Mouse (Mus musculus) hindbrain, embryonic 16.5 days (tissue): Measurements from ENCODE around the gene Slc30a6. TPM values are rescaled to one million over a fixed set of nuclear protein-coding genes. Genes with fewer than 3 reads are reported as not detected.
A peak's percentile ranks its signal among the peaks of the same experiment; 100 is the strongest.

ENCODE experiments used
- ATAC-seq: fragments of 200-750 bp; cut with Nextera tagmentation; 2 replicates; pipeline ENCODE4 v1.8.0; 2017; ENCODE audit warnings: moderate TSS enrichment, moderate library complexity
- H3K27ac ChIP-seq: fragments of 300-500 bp; sonication (generic); 2 replicates; pipeline ENCODE4 v1.5.1; 2014; ENCODE audit warnings: low read depth, mild to moderate bottlenecking, control low read depth, low read length, moderate library complexity
- H3K27me3 ChIP-seq: fragments of 300-500 bp; sonication (generic); replicated peaks from 2 replicates; pipeline ENCODE4 v1.6.1; 2014; ENCODE audit warnings: low read length; ENCODE audit not compliant: control insufficient read depth, insufficient read depth
- H3K36me3 ChIP-seq: fragments of 300-500 bp; sonication (generic); 2 replicates; pipeline ENCODE4 v1.6.1; 2014; ENCODE audit warnings: mild to moderate bottlenecking, low read length, moderate library complexity, mixed read lengths; ENCODE audit not compliant: control insufficient read depth, insufficient read depth
- H3K4me1 ChIP-seq: fragments of 300-500 bp; sonication (generic); 2 replicates; pipeline ENCODE4 v1.6.1; 2014; ENCODE audit warnings: low read depth, low read length; ENCODE audit not compliant: control insufficient read depth, insufficient read depth
- H3K4me2 ChIP-seq: fragments of 300-500 bp; sonication (generic); 2 replicates; pipeline ENCODE4 v1.6.1; 2014; ENCODE audit warnings: mild to moderate bottlenecking, low read length, control low read depth, moderate library complexity
- H3K4me3 ChIP-seq: fragments of 300-500 bp; sonication (generic); 2 replicates; pipeline ENCODE4 v1.5.1; 2014; ENCODE audit warnings: mild to moderate bottlenecking, low read length, control low read depth, moderate library complexity
- H3K9ac ChIP-seq: fragments of 300-500 bp; sonication (generic); 2 replicates; pipeline ENCODE4 v1.6.1; 2014; ENCODE audit warnings: low read depth, mild to moderate bottlenecking, control low read depth, low read length, moderate library complexity
- H3K9me3 ChIP-seq: fragments of 300-500 bp; sonication (generic); 2 replicates; pipeline ENCODE4 v1.6.1; 2014; ENCODE audit warnings: mild to moderate bottlenecking, low read length, moderate library complexity; ENCODE audit not compliant: control insufficient read depth
- WGBS: fragments of 180-500 bp; shearing (Covaris S2); extraction: QIAGEN DNeasy Blood & Tissue Kit; methylation state at CpG from one replicate; pipeline ENCODE4 v1.1.7; 2014; 5-methylcytosine and 5-hydroxymethylcytosine counted together
- polyA plus RNA-seq: library from polyadenylated mRNA; unstranded; fragments of >200 nt; fragmentation: Nextera tagmentation; extraction: Ambion mirVana; gene quantifications from 2 replicates; pipeline ENCODE4 v1.2.1, GENCODE M21; 2015

The Slc30a6 gene
- polyA plus RNA-seq, 1 experiment from 2014 or later = 30.7 TPM

DNA sequence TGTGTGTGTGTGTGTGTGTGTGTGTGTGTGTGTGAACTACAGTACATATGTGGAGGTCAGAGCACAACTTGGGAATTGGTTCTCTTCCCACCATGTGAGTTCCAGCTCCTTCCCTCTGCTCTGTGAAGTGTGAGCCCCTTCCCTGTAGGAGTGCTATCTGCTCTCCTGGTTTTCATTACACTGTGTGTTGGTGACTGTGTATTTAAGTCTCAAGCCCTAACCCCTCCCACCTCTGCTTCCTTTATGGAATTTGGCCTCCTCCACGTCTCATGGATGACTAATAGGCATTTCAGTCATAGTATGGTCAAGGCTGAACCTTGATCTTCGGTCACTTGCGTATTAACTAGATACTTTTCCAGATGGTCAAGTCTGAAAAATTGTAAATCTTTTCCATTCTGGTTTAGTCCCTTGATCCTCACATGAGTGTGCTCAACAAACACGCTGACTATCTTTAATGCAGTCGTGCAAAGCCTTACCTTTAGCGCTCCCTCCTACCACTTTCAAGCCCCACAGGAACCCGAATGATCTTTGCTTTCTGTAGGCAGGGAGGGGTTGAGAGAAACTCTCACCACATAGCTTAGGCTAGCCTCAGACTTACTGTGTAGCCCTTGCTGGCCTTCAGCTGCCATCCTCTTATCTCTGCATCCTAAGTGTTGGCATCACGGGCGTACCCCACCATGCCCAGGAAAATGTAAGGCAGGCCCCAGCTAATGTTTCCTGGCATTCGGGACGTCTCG lies 7.2 kb downstream of the Slc30a6 start:
- H3K9ac ChIP-seq = no peak overlapping the region
- no peak for ATAC-seq
- peaks cover 38% of the 10 kb centered on the region for H3K36me3 ChIP-seq
- no peaks in the 10 kb centered on the region for H3K27me3 ChIP-seq
- H3K4me3 ChIP-seq = no peak overlapping the region
- no peak overlapping the region for H3K4me2 ChIP-seq
- H3K9me3 ChIP-seq = no peaks in the 10 kb centered on the region
- 96% methylated on average over 12 of the region's 12 CpGs for WGBS
- no peaks in the 10 kb centered on the region for H3K4me1 ChIP-seq
- no peak overlapping the region for H3K27ac ChIP-seq

DNA sequence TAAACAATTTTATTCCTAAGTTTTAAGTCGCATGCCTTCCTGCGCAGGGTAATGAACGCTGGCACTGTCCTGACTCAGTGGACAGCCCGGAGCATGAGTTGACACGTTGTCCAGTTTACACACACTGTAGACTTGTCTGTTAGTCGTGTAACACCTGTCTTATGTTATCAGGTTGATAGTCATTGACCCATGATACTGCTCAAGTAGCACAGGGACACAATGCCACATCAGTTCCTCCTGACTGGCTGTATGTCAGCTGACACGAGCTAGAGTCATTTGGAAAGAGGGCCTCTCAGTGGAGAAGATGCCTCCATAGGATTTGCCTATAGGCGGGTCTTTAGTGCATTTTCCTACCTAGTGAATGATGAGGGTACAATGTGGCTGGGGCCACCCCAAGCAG lies 11.1 kb downstream of the Slc30a6 start:
- Histone ChIP-seq H3K9me3 (no peaks in the 10 kb centered on the region), H3K4me2 (no peak overlapping the region), H3K4me1 (no peaks in the 10 kb centered on the region), H3K4me3 (no peak overlapping the region), H3K9ac (no peak overlapping the region), H3K36me3 (peaks cover 44% of the 10 kb centered on the region), H3K27ac (no peak overlapping the region), H3K27me3 (no peaks in the 10 kb centered on the region)
- 88% methylated on average over 8 of the region's 8 CpGs for WGBS
- ATAC-seq = no peak

DNA sequence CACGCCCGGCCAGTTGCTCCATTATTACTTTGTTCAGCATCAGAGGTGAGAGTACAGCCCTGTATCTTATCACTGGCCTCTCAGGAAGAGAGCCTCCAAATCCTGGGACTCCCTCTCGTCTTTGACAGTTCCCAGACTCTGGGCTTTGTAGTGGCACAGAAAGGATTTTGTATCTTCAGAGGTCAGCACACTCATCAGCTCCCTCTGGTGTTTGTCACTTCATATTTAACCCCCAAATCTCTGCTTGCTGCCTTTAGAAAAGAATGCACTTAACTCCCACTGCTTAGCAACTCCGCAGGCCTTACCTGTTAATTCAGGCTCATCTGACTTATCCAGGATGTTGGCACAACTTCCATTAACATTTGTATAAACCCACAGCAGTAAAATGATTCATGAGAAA lies 14.3 kb downstream of the Slc30a6 start:
- Histone ChIP-seq H3K27me3 (no peaks in the 10 kb centered on the region), H3K4me3 (no peak overlapping the region), H3K4me2 (no peak overlapping the region), H3K27ac (no peak overlapping the region), H3K36me3 (peaks cover 30% of the 10 kb centered on the region), H3K9me3 (no peaks in the 10 kb centered on the region), H3K4me1 (no peaks in the 10 kb centered on the region), H3K9ac (no peak overlapping the region)
- WGBS = 68% methylated on average over 4 of the region's 4 CpGs
- no peak for ATAC-seq

DNA sequence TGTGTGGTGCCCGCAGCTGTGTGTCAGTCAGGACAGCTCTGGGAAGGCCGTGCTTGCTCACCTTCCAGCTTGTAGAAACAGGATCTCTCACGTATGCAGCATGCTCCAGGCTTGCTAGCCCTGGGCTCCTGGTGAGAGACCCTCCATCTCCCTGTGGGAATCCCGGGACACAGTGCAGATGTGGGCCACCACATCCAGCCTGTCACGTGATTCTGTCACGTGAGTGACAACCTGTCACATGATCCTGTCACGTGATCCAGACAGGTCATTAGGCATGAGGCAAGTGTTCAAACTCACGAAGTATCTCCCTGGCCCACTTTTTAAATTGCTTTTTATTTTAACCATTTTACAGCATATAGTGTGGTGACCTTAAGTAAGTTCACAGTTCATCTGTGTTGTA lies 17.9 kb downstream of the Slc30a6 start:
- H3K9me3 ChIP-seq = no peaks in the 10 kb centered on the region
- H3K4me3 ChIP-seq = no peak overlapping the region
- H3K4me2 ChIP-seq = no peak overlapping the region
- H3K27ac ChIP-seq = no peak overlapping the region
- no peaks in the 10 kb centered on the region for H3K27me3 ChIP-seq
- no peak overlapping the region for H3K9ac ChIP-seq
- H3K36me3 ChIP-seq = peaks cover 20% of the 10 kb centered on the region
- 88% methylated on average over 8 of the region's 8 CpGs for WGBS
- no peaks in the 10 kb centered on the region for H3K4me1 ChIP-seq
- ATAC-seq = no peak

DNA sequence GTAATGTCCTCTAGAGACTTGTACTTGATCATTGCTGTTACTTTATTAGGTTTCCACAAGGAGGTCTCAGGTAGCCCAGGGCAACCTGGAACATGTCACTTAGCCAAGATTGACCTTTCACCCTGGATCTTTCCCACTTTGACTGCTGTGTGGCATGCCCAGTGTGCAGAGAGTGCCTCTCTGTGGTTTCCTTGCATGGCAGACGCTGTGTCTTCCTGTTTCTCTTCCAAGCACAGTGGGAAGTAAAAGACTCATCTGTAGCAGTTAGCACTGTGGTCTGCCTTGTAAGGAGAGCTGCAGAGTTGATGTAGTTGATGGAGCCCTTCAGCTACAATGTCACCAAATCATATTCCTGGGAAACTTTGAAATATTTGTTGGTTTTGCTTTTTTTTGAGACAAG lies 19.3 kb downstream of the Slc30a6 start:
- H3K4me2 ChIP-seq = no peak overlapping the region
- H3K9ac ChIP-seq = no peak overlapping the region
- no peaks in the 10 kb centered on the region for H3K9me3 ChIP-seq
- no peak overlapping the region for H3K4me3 ChIP-seq
- no peaks in the 10 kb centered on the region for H3K4me1 ChIP-seq
- 83% methylated on average over 1 of the region's 1 CpGs for WGBS
- no peak overlapping the region for H3K27ac ChIP-seq
- H3K36me3 ChIP-seq = peaks cover 21% of the 10 kb centered on the region
- ATAC-seq = no peak
- H3K27me3 ChIP-seq = no peaks in the 10 kb centered on the region

DNA sequence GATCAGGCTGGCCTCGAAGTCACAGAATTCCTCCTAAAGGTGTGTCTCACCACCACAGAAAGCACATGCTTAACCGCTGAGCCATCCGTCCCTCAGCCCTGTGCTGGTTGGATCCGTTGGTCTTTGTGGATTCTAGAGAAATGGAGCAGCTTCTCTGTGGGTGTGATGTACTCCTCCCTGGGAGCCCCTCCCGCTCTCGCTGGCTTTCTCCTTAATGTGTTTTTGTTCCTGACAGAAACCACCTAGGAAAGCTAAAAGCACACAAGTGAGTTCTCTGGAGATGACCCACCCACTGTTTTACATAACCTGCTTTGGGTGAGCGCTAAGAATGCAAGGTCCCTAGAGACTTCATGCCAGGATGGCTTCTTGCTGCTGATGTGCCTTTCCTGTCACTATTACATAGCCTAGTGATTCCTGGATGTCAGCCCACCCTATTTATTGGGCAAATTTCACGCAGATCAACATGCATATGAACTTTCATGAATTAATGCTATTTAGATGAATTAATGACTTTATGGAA lies 21.5 kb downstream of the Slc30a6 start:
- no peak overlapping the region for H3K27ac ChIP-seq
- 91% methylated on average over 8 of the region's 8 CpGs for WGBS

DNA sequence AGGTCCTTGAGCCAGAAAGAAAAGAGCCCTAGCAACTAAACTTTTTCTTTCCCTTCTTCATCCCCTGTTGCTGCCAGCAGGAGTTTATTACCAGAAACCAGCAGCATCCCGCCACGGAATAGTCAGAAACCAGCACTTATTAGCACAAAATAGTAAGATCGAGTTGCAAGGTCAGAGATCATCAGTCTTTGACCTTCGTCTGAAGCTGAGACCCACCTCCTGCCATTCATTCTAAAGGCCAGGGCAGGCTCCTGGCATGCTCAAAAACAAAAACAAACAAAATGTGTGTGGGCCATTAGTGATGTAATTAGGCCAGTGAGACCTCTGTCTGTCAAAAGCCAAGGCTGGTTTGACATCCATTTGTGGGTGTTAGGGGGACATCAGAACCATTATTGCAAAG lies 22.8 kb downstream of the Slc30a6 start:
- no peak overlapping the region for H3K4me3 ChIP-seq
- H3K36me3 ChIP-seq = peaks cover 16% of the 10 kb centered on the region
- no peak overlapping the region for H3K4me2 ChIP-seq
- no peak overlapping the region for H3K27ac ChIP-seq
- no peaks in the 10 kb centered on the region for H3K9me3 ChIP-seq
- ATAC-seq = no peak
- 41% methylated on average over 4 of the region's 4 CpGs for WGBS
- no peaks in the 10 kb centered on the region for H3K4me1 ChIP-seq
- H3K27me3 ChIP-seq = no peaks in the 10 kb centered on the region
- H3K9ac ChIP-seq = no peak overlapping the region

More for the DNA sequence above, 21.5 kb downstream of the Slc30a6 start:
- Histone ChIP-seq H3K9me3 (no peaks in the 10 kb centered on the region), H3K27me3 (no peaks in the 10 kb centered on the region), H3K4me3 (no peak overlapping the region), H3K4me2 (no peak overlapping the region), H3K4me1 (no peaks in the 10 kb centered on the region), H3K36me3 (peaks cover 20% of the 10 kb centered on the region), H3K9ac (no peak overlapping the region)
- no peak for ATAC-seq

DNA sequence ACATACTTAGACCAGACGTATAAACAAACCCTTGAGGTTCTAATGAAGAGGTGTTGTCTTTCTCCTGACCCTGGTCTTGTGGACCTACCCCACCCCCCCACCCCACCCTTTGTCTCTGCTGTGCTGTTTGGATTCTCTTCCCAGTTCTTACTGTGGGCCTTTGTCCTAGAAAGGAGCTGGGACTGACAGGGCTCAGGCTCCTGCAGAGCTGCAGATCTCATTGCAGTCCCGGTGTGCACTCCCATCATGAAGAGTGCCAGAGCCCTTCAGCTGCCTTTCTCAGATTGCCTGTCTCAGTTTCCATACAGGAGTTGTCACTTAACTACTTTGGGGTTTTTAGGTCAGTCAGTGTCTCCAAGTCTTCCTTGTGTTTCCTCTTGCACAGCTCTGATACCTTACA lies 25.2 kb downstream of the Slc30a6 start:
- no peak overlapping the region for H3K9ac ChIP-seq
- peaks cover 4% of the 10 kb centered on the region; the same call in 1 of the 2 replicates for H3K4me1 ChIP-seq
- H3K36me3 ChIP-seq = peaks cover 9% of the 10 kb centered on the region
- H3K27ac ChIP-seq = no peak overlapping the region
- H3K9me3 ChIP-seq = no peaks in the 10 kb centered on the region
- 40% methylated on average over 2 of the region's 2 CpGs for WGBS
- ATAC-seq = no peak
- no peaks in the 10 kb centered on the region for H3K27me3 ChIP-seq
- H3K4me3 ChIP-seq = no peak overlapping the region
- H3K4me2 ChIP-seq = no peak overlapping the region

DNA sequence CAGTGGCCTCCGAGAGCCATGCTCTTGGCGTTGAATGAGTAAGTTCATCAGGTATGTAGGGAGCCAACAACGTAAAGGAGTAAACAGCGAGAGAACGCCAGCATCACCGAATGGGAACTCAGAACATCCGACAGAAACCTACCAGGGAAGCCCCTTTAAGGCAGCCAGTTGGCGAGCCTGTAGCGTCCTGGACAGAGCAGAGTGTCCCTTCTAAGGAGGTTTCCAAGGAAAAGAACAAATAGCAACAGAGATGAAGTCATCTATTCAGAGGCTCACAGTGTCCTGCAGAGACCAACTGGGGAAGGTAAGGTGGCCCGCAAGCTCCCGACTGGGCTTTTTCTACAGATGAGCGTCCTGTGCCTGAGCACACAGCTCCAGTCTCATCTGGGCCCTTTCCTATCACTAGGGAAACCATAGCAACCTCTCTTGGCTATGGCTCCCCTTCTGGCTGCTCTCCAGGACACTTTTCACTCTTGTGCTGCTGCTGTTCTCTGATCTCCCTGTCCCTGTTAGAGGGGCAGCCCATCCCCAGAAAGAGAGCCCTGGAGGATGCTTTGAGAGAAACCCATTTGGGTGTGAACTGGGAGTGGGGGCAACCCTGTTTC lies 29.1 kb downstream of the Slc30a6 start:
- H3K36me3 ChIP-seq = peaks cover 5% of the 10 kb centered on the region; the same call in 1 of the 2 replicates
- ATAC-seq = peak; percentile 96
- no peaks in the 10 kb centered on the region for H3K9me3 ChIP-seq

More for the DNA sequence above, 29.1 kb downstream of the Slc30a6 start:
- Histone ChIP-seq H3K9ac (no peak overlapping the region), H3K27ac (no peak overlapping the region), H3K4me1 (peaks cover 4% of the 10 kb centered on the region; the same call in 1 of the 2 replicates), H3K27me3 (no peaks in the 10 kb centered on the region), H3K4me3 (no peak overlapping the region), H3K4me2 (no peak overlapping the region)
- 47% methylated on average over 12 of the region's 12 CpGs for WGBS
